Mouse (Mus musculus): Measurements from ENCODE around the gene 1700018B08Rik. TPM values are rescaled to one million over a fixed set of nuclear protein-coding genes. Genes with fewer than 3 reads are reported as not detected.

Gene 1700018B08Rik
- polyA plus RNA-seq, 1 experiment = not detected

- DNase-seq (ENCODE audit: extremely low spot score in 1 of 2, low spot score in 1 of 2) = no peak
Observed at GRCm38 (mm10) chr8:121563701-121564100, 19.6 kb upstream of the 1700018B08Rik start.

GRCm38 (mm10) chr8:121562941-121563351 lies 18.8 kb upstream of the 1700018B08Rik start:
- DNase-seq (ENCODE audit: extremely low spot score in 1 of 2, low spot score in 1 of 2) = no peak

- DNase-seq (ENCODE audit: extremely low spot score in 1 of 2, low spot score in 1 of 2) = no peak
Observed at GRCm38 (mm10) chr8:121561636-121562345, 17.7 kb upstream of the 1700018B08Rik start.

GRCm38 (mm10) chr8:121560432-121561100 lies 16.4 kb upstream of the 1700018B08Rik start:
- DNase-seq (ENCODE audit: extremely low spot score in 1 of 2, low spot score in 1 of 2) = no peak

DNA sequence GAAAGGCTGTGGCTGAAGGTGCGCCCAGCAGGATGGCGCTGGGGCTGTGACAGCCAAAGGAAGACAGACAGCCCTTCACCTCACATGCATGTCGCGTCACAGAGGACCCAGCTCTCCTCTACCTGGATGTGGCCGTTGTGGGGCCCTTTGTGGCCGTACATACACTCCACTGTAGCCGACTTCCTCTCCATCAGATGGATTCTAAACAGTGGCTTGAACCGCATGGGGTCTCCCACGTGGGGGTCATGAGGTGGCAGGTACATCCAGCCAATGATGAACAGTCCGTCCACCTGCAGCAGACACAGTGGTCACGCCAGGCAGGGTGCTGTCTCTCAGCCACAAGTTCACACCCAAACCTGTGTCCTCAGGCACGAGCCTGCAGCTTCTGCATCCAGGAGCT lies 15.7 kb upstream of the 1700018B08Rik start:
- DNase-seq (ENCODE audit: extremely low spot score in 1 of 2, low spot score in 1 of 2) = no peak

DNA sequence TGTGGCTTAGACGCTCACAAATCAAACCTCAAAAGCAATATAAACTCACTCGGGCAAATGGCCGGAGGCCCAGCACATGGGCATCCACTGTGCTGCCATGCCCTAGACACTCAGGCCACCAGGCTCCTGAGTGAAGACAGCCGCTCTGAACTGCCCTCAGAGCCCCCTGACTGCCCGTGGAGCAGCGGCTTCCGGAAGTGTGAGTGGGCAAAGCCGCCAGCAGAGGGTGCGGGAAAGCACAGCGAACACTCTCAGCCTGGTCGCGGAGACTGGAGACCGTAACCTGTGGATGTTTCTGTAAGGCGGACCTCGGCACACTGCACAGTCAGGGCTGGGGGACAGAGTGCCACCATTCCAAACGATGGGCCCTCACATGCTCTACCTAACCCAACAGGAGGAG lies 14.4 kb upstream of the 1700018B08Rik start:
- DNase-seq (ENCODE audit: extremely low spot score in 1 of 2, low spot score in 1 of 2) = no peak

DNA sequence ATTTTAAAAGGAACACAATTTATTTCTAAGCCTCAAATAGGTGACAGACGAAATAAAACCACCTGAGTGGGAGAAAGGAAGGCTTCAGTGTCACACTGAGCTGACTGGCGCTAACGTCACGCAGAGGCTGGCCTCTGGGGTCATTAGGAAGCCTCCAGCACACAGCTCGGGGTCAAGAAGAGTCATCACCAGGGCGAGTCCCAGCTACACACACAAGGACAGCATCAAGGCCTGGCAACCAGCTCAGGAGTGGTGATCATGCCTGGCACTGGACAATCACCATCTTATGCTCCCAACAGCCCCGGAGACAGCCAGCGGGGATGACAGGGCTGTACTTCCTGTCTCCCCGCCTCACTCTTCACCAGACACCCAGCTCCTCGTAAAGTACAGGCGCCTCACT lies 13.6 kb upstream of the 1700018B08Rik start:
- no peak for DNase-seq (ENCODE audit: extremely low spot score in 1 of 2, low spot score in 1 of 2)

- DNase-seq (ENCODE audit: extremely low spot score in 1 of 2, low spot score in 1 of 2) = no peak
Observed at GRCm38 (mm10) chr8:121553831-121554475, 9.8 kb upstream of the 1700018B08Rik start.

- no peak for DNase-seq (ENCODE audit: extremely low spot score in 1 of 2, low spot score in 1 of 2)
Observed at GRCm38 (mm10) chr8:121552506-121552905, 8.4 kb upstream of the 1700018B08Rik start.

DNA sequence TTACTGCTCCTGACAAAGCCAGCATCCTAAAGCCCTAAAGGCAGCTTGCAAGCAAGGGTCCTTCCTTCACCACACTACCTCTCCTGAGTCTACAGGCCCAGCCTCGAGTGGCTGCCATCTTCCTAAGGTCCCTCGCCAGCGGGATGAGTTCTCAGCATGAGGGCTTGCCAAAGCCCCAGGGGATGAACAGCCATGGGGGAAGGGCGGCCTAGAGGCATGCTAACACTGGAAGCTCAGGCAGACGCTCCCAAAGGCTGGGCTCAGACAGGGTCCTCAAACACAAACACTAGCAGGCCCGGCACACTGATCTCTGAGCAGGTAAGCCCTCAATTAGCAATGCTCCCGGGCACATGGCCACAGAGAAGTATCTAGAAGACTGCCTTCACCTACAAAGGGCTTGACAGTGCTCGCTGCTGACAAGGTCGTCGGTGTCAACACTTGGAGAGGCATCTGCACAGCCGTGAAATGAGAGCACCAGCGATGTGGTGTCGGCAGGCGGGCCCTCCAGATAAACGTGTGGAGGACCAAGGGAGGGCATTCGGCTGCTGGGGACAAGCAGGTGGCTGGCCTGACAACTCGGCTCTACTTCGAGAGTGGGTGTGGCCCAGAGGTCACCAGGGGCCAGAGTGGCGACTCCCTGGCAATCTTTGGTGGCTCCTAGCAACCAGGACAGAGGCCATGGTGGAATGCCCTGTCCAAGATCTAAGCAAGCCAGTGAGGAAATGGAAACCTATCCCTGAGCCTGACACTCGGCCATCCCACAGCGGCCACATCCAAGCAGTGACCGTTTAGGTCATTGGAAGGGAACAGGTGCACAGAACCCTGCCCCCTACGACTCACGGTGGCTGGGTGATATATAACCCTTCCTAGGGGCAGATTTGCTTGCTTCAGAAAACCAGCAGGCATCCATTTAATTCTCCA lies 7.2 kb upstream of the 1700018B08Rik start:
- no peak for DNase-seq (ENCODE audit: extremely low spot score in 1 of 2, low spot score in 1 of 2)

DNA sequence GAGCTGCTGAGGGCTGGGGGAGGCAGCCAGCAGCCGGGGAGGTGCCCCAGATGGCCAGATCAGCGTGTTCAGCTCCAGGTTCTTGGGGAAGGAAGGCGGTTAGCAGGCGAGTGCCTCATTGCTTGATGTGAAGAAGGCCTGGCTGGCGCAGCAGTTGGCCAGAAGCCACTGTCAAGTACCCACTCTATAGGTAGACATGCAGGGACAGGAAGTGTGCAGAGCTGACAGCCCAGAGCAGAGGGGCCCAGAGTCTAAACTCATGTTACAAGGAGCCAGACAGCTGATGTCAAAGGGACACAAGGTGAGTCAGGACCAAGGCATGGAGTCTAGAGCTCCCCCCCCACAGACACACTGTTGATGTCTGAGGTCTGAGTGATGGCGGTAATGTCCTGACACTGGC lies 5.9 kb upstream of the 1700018B08Rik start:
- DNase-seq (ENCODE audit: extremely low spot score in 1 of 2, low spot score in 1 of 2) = no peak

DNA sequence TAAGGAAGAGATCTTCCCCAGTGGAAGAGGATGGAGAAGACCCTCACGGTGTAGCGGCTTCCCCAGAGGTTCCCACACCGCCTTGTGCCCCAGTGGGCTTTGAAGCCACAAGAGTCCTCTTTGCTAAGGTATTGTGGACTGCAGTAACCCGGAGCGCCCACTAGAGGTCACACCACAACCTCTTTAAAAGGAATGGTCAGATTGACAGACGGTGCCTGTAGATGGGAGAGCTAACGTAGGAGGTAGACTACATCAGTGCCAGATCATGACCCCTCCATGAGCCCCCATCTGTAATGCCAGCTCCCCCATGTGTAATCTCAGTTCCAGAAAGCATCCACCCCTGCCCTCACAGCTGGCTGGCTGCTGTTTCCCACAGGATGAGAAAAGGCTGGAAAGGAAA lies 3.0 kb upstream of the 1700018B08Rik start:
- peak in 1 of 2 experiments; percentile 85 for DNase-seq (ENCODE audit: extremely low spot score in 1 of 2, low spot score in 1 of 2)

- no peak for DNase-seq (ENCODE audit: extremely low spot score in 1 of 2, low spot score in 1 of 2)
Observed at GRCm38 (mm10) chr8:121544936-121545335, 816 bp upstream of the 1700018B08Rik start.

DNA sequence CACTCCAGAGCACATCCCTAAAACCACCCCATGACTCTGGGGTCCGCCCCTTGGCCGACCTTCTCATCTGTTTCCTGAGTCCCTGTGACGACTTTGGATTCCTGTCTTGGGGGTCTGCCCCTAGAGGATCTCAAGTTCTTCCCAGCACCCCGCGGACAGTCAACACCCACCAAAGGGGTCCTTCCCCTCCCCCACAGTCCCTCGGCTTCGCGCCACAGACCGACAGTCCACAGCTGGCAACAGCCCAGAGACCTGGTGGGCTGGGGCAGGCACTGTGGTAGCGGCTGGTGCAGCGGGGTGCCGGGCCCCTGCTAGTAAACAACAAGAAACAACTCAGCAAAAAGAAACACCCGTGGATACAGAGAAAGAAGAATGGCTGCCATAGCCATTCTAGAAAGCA lies 1.2 kb downstream of the 1700018B08Rik start:
- DNase-seq (ENCODE audit: extremely low spot score in 1 of 2, low spot score in 1 of 2) = no peak

GRCm38 (mm10) chr8:121541862-121542261 lies 2.3 kb downstream of the 1700018B08Rik start:
- DNase-seq (ENCODE audit: extremely low spot score in 1 of 2, low spot score in 1 of 2) = no peak

GRCm38 (mm10) chr8:121532381-121532780 lies 11.7 kb downstream of the 1700018B08Rik start:
- DNase-seq (ENCODE audit: extremely low spot score in 1 of 2, low spot score in 1 of 2) = peak in 1 of 2 experiments; percentile 25

- no peak for DNase-seq (ENCODE audit: extremely low spot score in 1 of 2, low spot score in 1 of 2)
Observed at GRCm38 (mm10) chr8:121530639-121531038, 13.5 kb downstream of the 1700018B08Rik start.

DNA sequence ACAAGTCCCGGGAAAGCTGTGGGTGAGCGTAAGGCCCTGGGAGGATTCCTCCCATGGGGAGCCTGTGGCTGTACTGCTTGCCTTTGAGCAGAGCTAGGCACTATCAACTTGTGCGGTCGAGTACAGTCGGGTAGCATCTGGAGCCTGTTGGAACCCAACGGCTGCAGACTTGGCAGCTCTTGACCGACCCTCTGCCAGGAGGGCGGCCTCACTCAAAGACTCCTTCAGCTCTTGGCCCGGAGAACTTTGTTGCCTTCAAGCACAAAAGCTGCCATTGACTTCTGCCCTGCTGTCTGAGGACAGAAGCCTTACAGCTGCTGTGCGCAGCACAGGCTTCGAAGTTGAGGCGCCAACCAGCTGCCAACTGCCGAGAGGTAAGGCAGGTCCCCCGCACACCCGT lies 15.3 kb downstream of the 1700018B08Rik start:
- DNase-seq (ENCODE audit: extremely low spot score in 1 of 2, low spot score in 1 of 2) = no peak

DNA sequence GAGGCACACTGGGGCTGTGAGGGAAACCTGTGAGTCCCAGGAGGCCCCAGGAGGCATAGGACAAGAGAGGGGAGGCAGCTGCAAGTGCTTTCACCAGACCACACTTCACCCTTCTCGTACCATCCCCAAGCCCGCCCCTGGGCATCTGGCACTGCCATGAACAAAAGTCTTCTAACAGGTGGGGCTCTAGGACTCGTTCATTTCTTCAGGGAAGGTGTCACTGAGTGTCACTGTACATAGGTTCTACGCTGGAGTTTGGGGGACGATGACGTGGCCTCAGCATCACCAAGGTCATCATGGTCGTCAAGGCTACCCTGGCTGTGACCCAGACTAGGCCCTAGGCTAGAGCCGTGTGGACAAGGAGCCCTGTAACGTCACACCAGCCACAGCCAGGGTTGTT lies 16.4 kb downstream of the 1700018B08Rik start:
- no peak for DNase-seq (ENCODE audit: extremely low spot score in 1 of 2, low spot score in 1 of 2)

DNA sequence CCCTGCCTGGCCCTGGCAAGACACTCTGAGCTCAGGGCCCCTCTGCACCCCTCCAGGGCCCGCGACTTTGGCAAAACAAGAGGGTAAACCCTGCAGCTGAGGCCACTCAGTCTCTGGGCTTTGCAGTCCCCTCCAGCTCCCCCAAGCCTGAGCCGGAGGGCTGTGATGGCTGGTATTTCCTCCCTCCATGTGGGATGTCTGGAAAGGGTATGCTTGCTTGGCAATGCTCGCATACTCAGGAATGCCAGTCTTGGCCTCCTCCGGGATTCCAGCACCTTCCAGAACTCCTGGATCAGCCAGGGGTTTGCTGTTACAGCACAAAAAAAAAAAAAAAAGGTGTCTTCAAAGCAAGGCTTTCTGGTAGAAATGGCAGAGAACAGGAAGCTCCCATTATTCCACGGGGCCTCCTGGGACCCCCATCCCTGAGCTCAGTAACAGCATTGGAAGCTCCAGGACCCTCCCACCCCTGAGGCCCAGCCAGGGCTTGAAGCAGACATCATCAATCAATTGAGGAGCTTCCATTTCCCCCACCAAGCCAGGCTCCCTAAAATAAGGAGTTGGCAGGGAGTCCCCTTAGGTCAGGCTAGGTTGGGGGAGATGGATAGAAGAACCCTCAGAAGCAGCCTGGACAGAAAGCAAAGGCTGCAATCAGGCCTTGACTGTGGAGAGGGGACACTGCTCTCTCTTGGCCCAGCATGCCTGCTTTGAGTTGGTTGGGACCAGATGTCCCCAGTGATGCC lies 17.1 kb downstream of the 1700018B08Rik start:
- no peak for DNase-seq (ENCODE audit: extremely low spot score in 1 of 2, low spot score in 1 of 2)
